Mouse (Mus musculus) MEL (cell line): Measurements from ENCODE around the gene Serpinf2. TPM values are rescaled to one million over a fixed set of nuclear protein-coding genes. Genes with fewer than 3 reads are reported as not detected.

Experiments
- DNase-seq: peaks from one replicate; pipeline ENCODE4 v3.0.0; 2011; ENCODE audit warnings: low read depth, low spot score
- H3K27ac ChIP-seq: 2 replicates; pipeline ENCODE4 v1.5.1; 2012; ENCODE audit warnings: low read depth, mild to moderate bottlenecking, control low read depth, low read length, moderate library complexity; ENCODE audit not compliant: control insufficient read depth
- H3K27me3 ChIP-seq, 2 experiments: fragments of 150-350 bp in 1 of 2; sonication (generic) in 1 of 2; 2 replicates each; pipeline ENCODE4 v1.6.1; 2012; ENCODE audit warnings: low read length in 2 of 2, mild to moderate bottlenecking in 2 of 2, improper control_type of control experiment in 1 of 2, moderate library complexity in 1 of 2; ENCODE audit not compliant: insufficient read depth in 2 of 2, control insufficient read depth in 1 of 2
- H3K36me3 ChIP-seq, 2 experiments: 2 replicates each; pipeline ENCODE4 v1.6.1; 2012 to 2014; ENCODE audit warnings: low read length in 2 of 2, improper control_type of control experiment in 1 of 2, inconsistent platforms in 1 of 2, mild to moderate bottlenecking in 1 of 2; ENCODE audit not compliant: insufficient read depth in 2 of 2, control insufficient read depth in 1 of 2
- H3K4me1 ChIP-seq, 2 experiments: fragments of 150-350 bp in 1 of 2; sonication (generic) in 1 of 2; 2 replicates each; pipeline ENCODE4 v1.6.1; 2012; ENCODE audit warnings: low read length in 2 of 2, improper control_type of control experiment in 1 of 2, mild to moderate bottlenecking in 1 of 2; ENCODE audit not compliant: insufficient read depth in 2 of 2, control insufficient read depth in 1 of 2
- H3K4me3 ChIP-seq, 2 experiments: fragments of 150-350 bp in 1 of 2; sonication (generic) in 1 of 2; 2 replicates each; pipeline ENCODE4 v1.5.1; 2012; ENCODE audit warnings: low read depth in 2 of 2, low read length in 2 of 2, mild to moderate bottlenecking in 2 of 2, moderate library complexity in 2 of 2, control low read depth in 1 of 2, improper control_type of control experiment in 1 of 2; ENCODE audit not compliant: control insufficient read depth in 1 of 2, insufficient read depth in 1 of 2
- H3K79me2 ChIP-seq: 2 replicates; pipeline ENCODE4 v1.6.1; 2012; ENCODE audit warnings: mild to moderate bottlenecking, low read length, moderate library complexity; ENCODE audit not compliant: control insufficient read depth, poor library complexity, insufficient read depth
- H3K9ac ChIP-seq: 2 replicates; pipeline ENCODE4 v1.6.1; 2012; ENCODE audit warnings: low read depth, mild to moderate bottlenecking, control low read depth, low read length, moderate library complexity; ENCODE audit not compliant: control insufficient read depth, poor library complexity, severe bottlenecking
- H3K9me3 ChIP-seq: fragments of 150-350 bp; sonication (generic); replicated peaks from 2 replicates; pipeline ENCODE4 v1.6.1; 2012; ENCODE audit warnings: mild to moderate bottlenecking, low read length, improper control_type of control experiment, moderate library complexity; ENCODE audit not compliant: insufficient read depth
- BHLHE40 ChIP-seq: IDR thresholded peaks from 2 replicates; pipeline ENCODE4 v1.6.1; 2012; ENCODE audit warnings: low read depth, mild to moderate bottlenecking, inconsistent platforms, low read length, improper control_type of control experiment, borderline replicate concordance
- CHD1 ChIP-seq: IDR thresholded peaks from 2 replicates; pipeline ENCODE4 v1.6.1; 2012; ENCODE audit warnings: low read depth, mild to moderate bottlenecking, inconsistent platforms, low read length, improper control_type of control experiment
- ELF1 ChIP-seq: IDR thresholded peaks from 2 replicates; pipeline ENCODE4 v1.6.1; 2014; ENCODE audit warnings: low read depth, mild to moderate bottlenecking, inconsistent platforms, low read length, improper control_type of control experiment, moderate library complexity
- EP300 ChIP-seq, 2 experiments: IDR thresholded peaks; 2 replicates each; pipeline ENCODE4 v1.6.1; 2011; ENCODE audit warnings: improper control_type of control experiment in 2 of 2, low read length in 2 of 2, low read depth in 1 of 2, mild to moderate bottlenecking in 1 of 2
- ETS1 ChIP-seq: IDR thresholded peaks from 2 replicates; pipeline ENCODE4 v1.6.1; 2012; ENCODE audit warnings: low read depth, mild to moderate bottlenecking, inconsistent platforms, low read length, improper control_type of control experiment, moderate library complexity
- GABPA ChIP-seq: IDR thresholded peaks from 2 replicates; pipeline ENCODE4 v1.6.1; 2012; ENCODE audit warnings: low read depth, mild to moderate bottlenecking, inconsistent platforms, low read length, improper control_type of control experiment, moderate library complexity
- GATA1 ChIP-seq: IDR thresholded peaks from 2 replicates; pipeline ENCODE4 v1.6.1; 2011; ENCODE audit warnings: low read depth, low read length, improper control_type of control experiment
- JUND ChIP-seq: IDR thresholded peaks from 2 replicates; pipeline ENCODE4 v1.6.1; 2011; ENCODE audit warnings: low read depth, mild to moderate bottlenecking, improper control_type of control experiment, low read length
- MAFK ChIP-seq: IDR thresholded peaks from 2 replicates; pipeline ENCODE4 v1.6.1; 2011; ENCODE audit warnings: low read depth, mild to moderate bottlenecking, low read length, improper control_type of control experiment, borderline replicate concordance
- MAZ ChIP-seq: IDR thresholded peaks from 2 replicates; pipeline ENCODE4 v1.6.1; 2012; ENCODE audit warnings: low read depth, mild to moderate bottlenecking, inconsistent platforms, low read length, improper control_type of control experiment
- MEF2A ChIP-seq: IDR thresholded peaks from 2 replicates; pipeline ENCODE4 v1.6.1; 2014; ENCODE audit warnings: low read depth, mild to moderate bottlenecking, inconsistent platforms, low read length, improper control_type of control experiment; ENCODE audit not compliant: poor library complexity, insufficient replicate concordance, severe bottlenecking; ENCODE audit errors: extremely low read depth
- MYB ChIP-seq: IDR thresholded peaks from 2 replicates; pipeline ENCODE4 v1.6.1; 2011; ENCODE audit warnings: mild to moderate bottlenecking, low read depth, low read length, improper control_type of control experiment
- NELFE ChIP-seq: IDR thresholded peaks from 2 replicates; pipeline ENCODE4 v1.6.1; 2011; ENCODE audit warnings: low read depth, low read length, improper control_type of control experiment
- POLR2AphosphoS2 ChIP-seq: IDR thresholded peaks from 2 replicates; pipeline ENCODE4 v1.6.1; 2011; ENCODE audit warnings: low read length, improper control_type of control experiment
- POLR2AphosphoS5 ChIP-seq: IDR thresholded peaks from 2 replicates; pipeline ENCODE4 v1.6.1; 2012; ENCODE audit warnings: low read depth, borderline replicate concordance, mild to moderate bottlenecking, inconsistent platforms, low read length, moderate library complexity, mixed read lengths
- RAD21 ChIP-seq: IDR thresholded peaks from 2 replicates; pipeline ENCODE4 v1.6.1; 2011; ENCODE audit warnings: mild to moderate bottlenecking, low read depth, low read length, improper control_type of control experiment
- RCOR1 ChIP-seq: IDR thresholded peaks from 2 replicates; pipeline ENCODE4 v1.6.1; 2012; ENCODE audit warnings: low read depth, mild to moderate bottlenecking, inconsistent platforms, low read length, improper control_type of control experiment
- SIN3A ChIP-seq: IDR thresholded peaks from 2 replicates; pipeline ENCODE4 v1.6.1; 2012; ENCODE audit warnings: low read length, improper control_type of control experiment, inconsistent platforms
- SMC3 ChIP-seq: IDR thresholded peaks from 2 replicates; pipeline ENCODE4 v1.6.1; 2011; ENCODE audit warnings: low read depth, low read length, improper control_type of control experiment
- TAL1 ChIP-seq: IDR thresholded peaks from 2 replicates; pipeline ENCODE4 v1.6.1; 2012; ENCODE audit warnings: mild to moderate bottlenecking, inconsistent platforms, low read length, moderate library complexity, mixed read lengths
- TBP ChIP-seq: IDR thresholded peaks from 2 replicates; pipeline ENCODE4 v1.8.0; 2011; ENCODE audit warnings: low read depth, low read length, improper control_type of control experiment
- TCF12 ChIP-seq: IDR thresholded peaks from 2 replicates; pipeline ENCODE4 v1.6.1; 2014; ENCODE audit warnings: low read depth, mild to moderate bottlenecking, inconsistent platforms, low read length, improper control_type of control experiment, moderate library complexity
- USF2 ChIP-seq, 2 experiments: IDR thresholded peaks; 2 replicates each; pipeline ENCODE4 v1.6.1; 2011 to 2012; ENCODE audit warnings: improper control_type of control experiment in 2 of 2, low read length in 2 of 2, borderline replicate concordance in 1 of 2, inconsistent platforms in 1 of 2, low read depth in 1 of 2, mild to moderate bottlenecking in 1 of 2; ENCODE audit not compliant: insufficient read depth in 1 of 2
- ZKSCAN1 ChIP-seq: IDR thresholded peaks from 2 replicates; pipeline ENCODE4 v1.6.1; 2012; ENCODE audit warnings: low read depth, mild to moderate bottlenecking, inconsistent platforms, low read length, improper control_type of control experiment, moderate library complexity
- ZMIZ1 ChIP-seq: IDR thresholded peaks from 2 replicates; pipeline ENCODE4 v1.6.1; 2012; ENCODE audit warnings: low read depth, mild to moderate bottlenecking, inconsistent platforms, low read length, improper control_type of control experiment, moderate library complexity
- ZNF384 ChIP-seq: IDR thresholded peaks from 2 replicates; pipeline ENCODE4 v1.6.1; 2012; ENCODE audit warnings: low read depth, mild to moderate bottlenecking, inconsistent platforms, low read length, improper control_type of control experiment
- polyA plus RNA-seq, 2 experiments: library from polyadenylated mRNA; stranded (reverse) in 1 of 2; unstranded in 1 of 2; fragments of >175 nt in 1 of 2; fragments of >200 nt in 1 of 2; gene quantifications; 2 replicates each; pipeline versions ENCODE4 v1.2.1 to v1.2.4; 2012; ENCODE audit warnings: low replicate concordance in 2 of 2, low read depth in 1 of 2; ENCODE audit not compliant: insufficient read length in 2 of 2, insufficient read depth in 1 of 2, missing spikeins in 1 of 2
- total RNA-seq: library from RNA; depleted of rRNA; stranded (reverse); fragments of 300-350 nt; gene quantifications from 2 replicates; pipeline ENCODE4 v1.2.3, GENCODE M21; 2012

Gene Serpinf2
- total and polyA plus RNA-seq, 3 experiments: 0.07 TPM; not detected in 2

GRCm38 (mm10) chr11:75449695-75450094, 10.3 kb upstream of the Serpinf2 start:
- no peaks in the 10 kb centered on the region for H3K79me2 ChIP-seq
- H3K4me3 ChIP-seq: no peak overlapping the region
- H3K4me1 ChIP-seq: peaks cover 7 to 32% of the 10 kb centered on the region in 2 experiments; a peak in 3 of 4 replicates
- peak overlapping the region; percentile 37; the same call in 1 of the 2 replicates for H3K27ac ChIP-seq
- no peaks in the 10 kb centered on the region for H3K9me3 ChIP-seq
- no peaks in the 10 kb centered on the region for H3K27me3 ChIP-seq
- DNase-seq: peak; percentile 56
- H3K36me3 ChIP-seq: peaks cover 0 to 13% of the 10 kb centered on the region in 2 experiments; a peak in 2 of 4 replicates
- no peak overlapping the region; the same call in 1 of the 2 replicates for H3K9ac ChIP-seq
- no peak for TF ChIP-seq ZMIZ1
- TF ChIP-seq JUND: no peak
- no peak for TF ChIP-seq MYB
- no peak for TF ChIP-seq RAD21
- TF ChIP-seq BHLHE40: no peak
- no peak for TF ChIP-seq SIN3A
- TF ChIP-seq GABPA: no peak
- TF ChIP-seq POLR2AphosphoS2: no peak
- TF ChIP-seq POLR2AphosphoS5: no peak
- TF ChIP-seq GATA1: peak; percentile 36; the same call in 1 of the 2 replicates
- TF ChIP-seq USF2 (IDR thresholded peaks at IDR 0.05; ENCODE audit: borderline replicate concordance in 1 of 2, insufficient read depth in 1 of 2, low read depth in 1 of 2, low read length in 2 of 2): no peak
- TF ChIP-seq ELF1: no peak
- TF ChIP-seq TAL1: peak; percentile 51
- no peak for TF ChIP-seq TCF12
- TF ChIP-seq ZNF384: no peak
- TF ChIP-seq EP300 (IDR thresholded peaks at IDR 0.05; ENCODE audit: low read depth in 1 of 2, low read length in 2 of 2): 0 out of 4 replicates have a peak, but pooled peaks of 1 of the 2 experiments have one; percentile 31

GRCm38 (mm10) chr11:75448575-75448974, 9.2 kb upstream of the Serpinf2 start:
- TF ChIP-seq ETS1 (no peak), TBP (no peak), NELFE (no peak), MAZ (no peak), SMC3 (no peak), TAL1 (no peak), MEF2A (no peak), RCOR1 (no peak), MAFK (no peak), ZMIZ1 (no peak), POLR2AphosphoS2 (no peak), EP300 (IDR thresholded peaks at IDR 0.05; ENCODE audit: low read depth in 1 of 2, low read length in 2 of 2) (no peak), GATA1 (no peak), MYB (no peak), BHLHE40 (no peak), ZKSCAN1 (no peak), TCF12 (no peak), CHD1 (no peak)
- H3K4me1 ChIP-seq: peaks cover 7 to 25% of the 10 kb centered on the region in 2 experiments; a peak in 3 of 4 replicates
- no peak overlapping the region for H3K4me3 ChIP-seq
- no peak overlapping the region for H3K9ac ChIP-seq
- H3K36me3 ChIP-seq: peaks cover 0 to 13% of the 10 kb centered on the region in 2 experiments; a peak in 2 of 4 replicates
- DNase-seq: peak; percentile 39
- no peaks in the 10 kb centered on the region for H3K9me3 ChIP-seq
- no peak overlapping the region for H3K27ac ChIP-seq
- H3K27me3 ChIP-seq: no peaks in the 10 kb centered on the region
- H3K79me2 ChIP-seq: no peaks in the 10 kb centered on the region
